Mouse (Mus musculus): ENCODE measurements around the gene Ptges3l.
"Not testable (repeated sequence)": the region's sequence is repeated elsewhere in the genome, so short reads cannot be mapped to it uniquely, and the experiment has no call there.

Gene Ptges3l

GRCm38 (mm10) chr11:101459716-101460115 is 34.6 kb upstream of the Ptges3l start:
- intact Hi-C loops (cut with DNase I), result no loop called here

- intact Hi-C loops (cut with DNase I), result no loop called here
These were observed 33.1 kb upstream of the Ptges3l start for GRCm38 (mm10) chr11:101458217-101458616.

GRCm38 (mm10) chr11:101457631-101458030 is 32.5 kb upstream of the Ptges3l start:
- intact Hi-C loops (cut with DNase I), result no loop called here

GRCm38 (mm10) chr11:101455627-101456026 is 30.5 kb upstream of the Ptges3l start:
- intact Hi-C loops (cut with DNase I), result no loop called here

GRCm38 (mm10) chr11:101454702-101455101 is 29.6 kb upstream of the Ptges3l start:
- intact Hi-C loops (cut with DNase I), result no loop called here

GRCm38 (mm10) chr11:101452093-101452774 is 27.1 kb upstream of the Ptges3l start:
- intact Hi-C loops (cut with DNase I), result no loop called here

- intact Hi-C loops (cut with DNase I), result no loop called here
These were observed 26.4 kb upstream of the Ptges3l start for GRCm38 (mm10) chr11:101451536-101451935.

- intact Hi-C loops (cut with DNase I), result no loop called here
These were observed 25.3 kb upstream of the Ptges3l start for GRCm38 (mm10) chr11:101450394-101450793.

GRCm38 (mm10) chr11:101449596-101449995 is 24.5 kb upstream of the Ptges3l start:
- intact Hi-C loops (cut with DNase I), result not testable (repeated sequence)

GRCm38 (mm10) chr11:101448899-101449298 is 23.8 kb upstream of the Ptges3l start:
- intact Hi-C loops (cut with DNase I), result no loop called here

- intact Hi-C loops (cut with DNase I), result no loop called here
These were observed 23.2 kb upstream of the Ptges3l start, which contains the start of gene Ifi35 for GRCm38 (mm10) chr11:101448274-101448746. Gene Ifi35, plus strand, starts transcription at chr11:101448407.

GRCm38 (mm10) chr11:101447786-101448185 is 22.7 kb upstream of the Ptges3l start:
- intact Hi-C loops (cut with DNase I), result no loop called here

GRCm38 (mm10) chr11:101446860-101447259 is 21.7 kb upstream of the Ptges3l start:
- intact Hi-C loops (cut with DNase I), result not testable (repeated sequence)

- intact Hi-C loops (cut with DNase I), result no loop called here
These were observed 21.2 kb upstream of the Ptges3l start for GRCm38 (mm10) chr11:101446319-101446718.

GRCm38 (mm10) chr11:101442760-101443159 is 17.6 kb upstream of the Ptges3l start:
- intact Hi-C loops (cut with DNase I), result no loop called here

- intact Hi-C loops (cut with DNase I), result no loop called here
These were observed 17.1 kb upstream of the Ptges3l start, which contains the start of gene Rpl27 for GRCm38 (mm10) chr11:101442127-101442693. Gene Rpl27, plus strand, starts transcription at chr11:101442298.

- intact Hi-C loops (cut with DNase I), result not testable (repeated sequence)
These were observed 16.5 kb upstream of the Ptges3l start for GRCm38 (mm10) chr11:101441450-101442126.

GRCm38 (mm10) chr11:101438006-101438405 is 12.9 kb upstream of the Ptges3l start:
- intact Hi-C loops (cut with DNase I), result not testable (repeated sequence)

- intact Hi-C loops (cut with DNase I), result no loop called here
These were observed 11.8 kb upstream of the Ptges3l start for GRCm38 (mm10) chr11:101436916-101437315.

- intact Hi-C loops (cut with DNase I), result no loop called here
These were observed 10.7 kb upstream of the Ptges3l start for GRCm38 (mm10) chr11:101435831-101436230.

GRCm38 (mm10) chr11:101433396-101433795 is 8.3 kb upstream of the Ptges3l start:
- intact Hi-C loops (cut with DNase I), result no loop called here

- intact Hi-C loops (cut with DNase I), result no loop called here
These were observed 6.2 kb upstream of the Ptges3l start for GRCm38 (mm10) chr11:101431327-101431726.

Data from adrenal gland (tissue).